Mouse (Mus musculus): ENCODE results near the gene Tbrg1. TPM values are rescaled to one million over a fixed set of nuclear protein-coding genes. Genes with fewer than 3 reads are reported as not detected.

Tbrg1 gene
- total RNA-seq (2014; rRNA removed; ENCODE audit: low replicate concordance) (73.3 and 86.2 TPM in 2 replicates), polyA plus RNA-seq (2015; fragmentation: Nextera tagmentation; extraction: Ambion mirVana) (78.3 and 80.5 TPM in 2 replicates)

- peak; percentile 79 for DNase-seq (ENCODE audit: low spot score)
- H3K4me2 ChIP-seq (ENCODE audit: low read depth, low read length): peak within 1 kb of the TSS; percentile 74
- under 1% methylated on average over 36 of the region's 36 CpGs for WGBS
- ATAC-seq (ENCODE audit: insufficient read depth, low read depth): peak; percentile 91
- TF ChIP-seq EP300 (IDR thresholded peaks at IDR 0.05; ENCODE audit: low read depth) (0 out of 2 replicates have a peak, but pooled peaks have one; percentile 42), CTCF (IDR thresholded peaks at IDR 0.05; ENCODE audit: low read depth) (no peak)
- peaks cover 6% of the 10 kb centered on the region; the same call in 1 of the 2 replicates for H3K4me1 ChIP-seq (ENCODE audit: control insufficient read depth, insufficient read depth)
- no peaks in the 10 kb centered on the region for H3K27me3 ChIP-seq (ENCODE audit: control insufficient read depth, insufficient read depth, low read length)
- H3K36me3 ChIP-seq (replicated peaks; ENCODE audit: control insufficient read depth, insufficient read depth, low read length): peaks cover 28% of the 10 kb centered on the region
- no peaks in the 10 kb centered on the region for H3K9me3 ChIP-seq (replicated peaks; ENCODE audit: control insufficient read depth, low read length)
- H3K27ac ChIP-seq (ENCODE audit: low read depth): peak within 1 kb of the TSS; percentile 80
- H3K4me3 ChIP-seq (ENCODE audit: low read depth, low read length): peak within 1 kb of the TSS; percentile 77
- H3K9ac ChIP-seq (replicated peaks; ENCODE audit: low read depth, low read length): peak within 1 kb of the TSS; percentile 67
Measured at GRCm38 (mm10) chr9:37656931-37657481, at the start of gene Tbrg1. TSS of gene Tbrg1 (minus strand) at chr9:37657312.

GRCm38 (mm10) chr9:37689970-37690686, 33.0 kb upstream of the Tbrg1 start:
- H3K4me2 ChIP-seq (ENCODE audit: low read depth, low read length): no peak overlapping the region
- no peaks in the 10 kb centered on the region for H3K9me3 ChIP-seq (replicated peaks; ENCODE audit: control insufficient read depth, low read length)
- ATAC-seq (ENCODE audit: insufficient read depth, low read depth) (no peak), DNase-seq (ENCODE audit: low spot score) (peak; percentile 45)
- no peaks in the 10 kb centered on the region for H3K36me3 ChIP-seq (replicated peaks; ENCODE audit: control insufficient read depth, insufficient read depth, low read length)
- no peak overlapping the region for H3K9ac ChIP-seq (replicated peaks; ENCODE audit: low read depth, low read length)
- no peak overlapping the region for H3K27ac ChIP-seq (ENCODE audit: low read depth)
- no peak for TF ChIP-seq EP300 (IDR thresholded peaks at IDR 0.05; ENCODE audit: low read depth)
- peak; percentile 73 for TF ChIP-seq CTCF (IDR thresholded peaks at IDR 0.05; ENCODE audit: low read depth)
- WGBS: 47% methylated on average over 5 of the region's 5 CpGs
- H3K27me3 ChIP-seq (ENCODE audit: control insufficient read depth, insufficient read depth, low read length): no peaks in the 10 kb centered on the region
- H3K4me1 ChIP-seq (ENCODE audit: control insufficient read depth, insufficient read depth): no peaks in the 10 kb centered on the region
- no peak overlapping the region for H3K4me3 ChIP-seq (ENCODE audit: low read depth, low read length)

GRCm38 (mm10) chr9:37687941-37688303, 30.8 kb upstream of the Tbrg1 start:
- no peak for DNase-seq (ENCODE audit: low spot score)
- no peaks in the 10 kb centered on the region for H3K9me3 ChIP-seq (replicated peaks; ENCODE audit: control insufficient read depth, low read length)
- H3K4me2 ChIP-seq (ENCODE audit: low read depth, low read length): no peak overlapping the region
- TF ChIP-seq EP300 (IDR thresholded peaks at IDR 0.05; ENCODE audit: low read depth): no peak
- no peak for TF ChIP-seq CTCF (IDR thresholded peaks at IDR 0.05; ENCODE audit: low read depth)
- no peaks in the 10 kb centered on the region for H3K4me1 ChIP-seq (ENCODE audit: control insufficient read depth, insufficient read depth)
- H3K9ac ChIP-seq (replicated peaks; ENCODE audit: low read depth, low read length): no peak overlapping the region
- no peak overlapping the region for H3K4me3 ChIP-seq (ENCODE audit: low read depth, low read length)
- H3K27me3 ChIP-seq (ENCODE audit: control insufficient read depth, insufficient read depth, low read length): no peaks in the 10 kb centered on the region
- ATAC-seq (ENCODE audit: insufficient read depth, low read depth): no peak
- no peak overlapping the region for H3K27ac ChIP-seq (ENCODE audit: low read depth)
- H3K36me3 ChIP-seq (replicated peaks; ENCODE audit: control insufficient read depth, insufficient read depth, low read length): no peaks in the 10 kb centered on the region
- WGBS: 40% methylated on average over 3 of the region's 3 CpGs

DNA sequence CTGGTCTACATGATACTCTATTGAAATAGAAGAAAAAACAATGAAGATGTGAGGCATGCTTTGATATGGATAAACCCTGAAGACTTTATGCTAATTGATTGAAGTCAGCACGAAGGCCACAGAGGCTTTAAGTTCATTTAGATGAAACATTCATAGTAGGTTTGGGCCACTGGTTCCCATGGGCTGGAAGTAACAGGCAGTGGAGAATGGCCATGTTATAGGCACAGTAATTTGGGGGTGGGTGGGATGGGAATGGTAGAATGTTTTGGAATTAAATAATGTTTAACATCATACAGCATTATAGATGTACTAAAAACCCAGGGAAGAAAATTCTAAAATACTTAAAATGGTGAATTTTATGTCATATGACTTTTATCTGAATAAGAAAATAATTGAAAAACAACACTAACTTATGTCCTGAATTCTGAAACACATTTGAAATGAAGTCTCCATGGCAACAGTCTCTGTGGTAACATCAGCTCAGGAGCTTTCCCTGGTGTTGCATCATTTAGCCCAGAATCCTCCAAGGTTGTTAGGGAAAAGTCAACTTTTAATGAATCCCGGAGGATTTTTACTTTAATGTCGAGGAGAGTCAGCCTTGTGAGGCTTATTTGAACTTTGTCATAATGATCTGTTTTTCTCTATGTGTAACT, 30.3 kb upstream of the Tbrg1 start:
- H3K4me1 ChIP-seq (ENCODE audit: control insufficient read depth, insufficient read depth): no peaks in the 10 kb centered on the region
- TF ChIP-seq EP300 (IDR thresholded peaks at IDR 0.05; ENCODE audit: low read depth): no peak
- TF ChIP-seq CTCF (IDR thresholded peaks at IDR 0.05; ENCODE audit: low read depth): no peak
- no peak overlapping the region for H3K9ac ChIP-seq (replicated peaks; ENCODE audit: low read depth, low read length)
- H3K27ac ChIP-seq (ENCODE audit: low read depth): no peak overlapping the region
- H3K9me3 ChIP-seq (replicated peaks; ENCODE audit: control insufficient read depth, low read length): no peaks in the 10 kb centered on the region
- H3K36me3 ChIP-seq (replicated peaks; ENCODE audit: control insufficient read depth, insufficient read depth, low read length): no peaks in the 10 kb centered on the region
- no peak overlapping the region for H3K4me3 ChIP-seq (ENCODE audit: low read depth, low read length)
- DNase-seq (ENCODE audit: low spot score) (no peak), ATAC-seq (ENCODE audit: insufficient read depth, low read depth) (no peak)
- H3K4me2 ChIP-seq (ENCODE audit: low read depth, low read length): no peak overlapping the region
- 67% methylated on average over 3 of the region's 3 CpGs for WGBS
- H3K27me3 ChIP-seq (ENCODE audit: control insufficient read depth, insufficient read depth, low read length): no peaks in the 10 kb centered on the region

DNA sequence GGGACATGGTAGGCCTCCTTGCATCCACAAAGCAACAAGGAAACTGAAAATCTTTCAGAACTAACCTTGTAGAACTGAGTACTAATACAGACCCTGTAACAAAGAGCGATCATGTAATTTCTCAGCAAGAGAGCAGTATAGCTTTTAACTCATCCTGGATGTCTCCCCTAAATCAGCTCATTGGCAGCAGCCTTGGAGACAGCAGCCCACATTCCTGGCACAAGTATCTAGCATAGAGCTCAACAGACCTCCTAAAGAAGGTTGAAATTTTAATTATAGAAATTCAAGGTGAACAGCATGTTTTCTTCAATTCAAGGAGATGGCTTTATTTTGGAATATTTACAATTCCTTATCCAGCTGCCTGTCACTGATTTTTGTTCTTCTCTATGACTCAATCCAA, 24.0 kb upstream of the Tbrg1 start:
- H3K9ac ChIP-seq (replicated peaks; ENCODE audit: low read depth, low read length): no peak overlapping the region
- DNase-seq (ENCODE audit: low spot score) (no peak), ATAC-seq (ENCODE audit: insufficient read depth, low read depth) (no peak)
- H3K4me3 ChIP-seq (ENCODE audit: low read depth, low read length): no peak overlapping the region
- no peak overlapping the region for H3K27ac ChIP-seq (ENCODE audit: low read depth)
- WGBS: 93% methylated on average over 1 of the region's 1 CpGs
- no peaks in the 10 kb centered on the region for H3K27me3 ChIP-seq (ENCODE audit: control insufficient read depth, insufficient read depth, low read length)
- no peak overlapping the region for H3K4me2 ChIP-seq (ENCODE audit: low read depth, low read length)
- H3K4me1 ChIP-seq (ENCODE audit: control insufficient read depth, insufficient read depth): no peaks in the 10 kb centered on the region
- H3K36me3 ChIP-seq (replicated peaks; ENCODE audit: control insufficient read depth, insufficient read depth, low read length): no peaks in the 10 kb centered on the region
- TF ChIP-seq EP300 (IDR thresholded peaks at IDR 0.05; ENCODE audit: low read depth) (no peak), CTCF (IDR thresholded peaks at IDR 0.05; ENCODE audit: low read depth) (no peak)
- H3K9me3 ChIP-seq (replicated peaks; ENCODE audit: control insufficient read depth, low read length): no peaks in the 10 kb centered on the region

All from heart, postnatal 0 days (tissue).